Mouse (Mus musculus) limb, embryonic 12.5 days (tissue): ENCODE measurements around the gene Adprhl2. TPM values are rescaled to one million over a fixed set of nuclear protein-coding genes. Genes with fewer than 3 reads are reported as not detected.

ENCODE experiments used
- polyA plus RNA-seq: library from polyadenylated mRNA; unstranded; fragments of >200 nt; fragmentation: Nextera tagmentation; extraction: Ambion mirVana; gene quantifications from 2 replicates; pipeline ENCODE4 v1.2.1, GENCODE M21; 2016

The Adprhl2 gene
- polyA plus RNA-seq, 1 experiment from 2014 or later = 84.9 TPM

Other genes with a start within 250 kb of the Adprhl2 start
- gene Lsm10, start 225.1 kb downstream of the Adprhl2 start, polyA plus RNA-seq = 43.2 and 44.3 TPM in 2 replicates
- 41.1 and 45.2 TPM in 2 replicates for gene Stk40, start 217.7 kb downstream of the Adprhl2 start, polyA plus RNA-seq
- 65.6 and 67.5 TPM in 2 replicates for gene Eva1b, start 174.0 kb downstream of the Adprhl2 start, polyA plus RNA-seq
- gene Sh3d21, start 158.2 kb downstream of the Adprhl2 start, polyA plus RNA-seq = 7.2 and 8.4 TPM in 2 replicates
- gene Thrap3, start 118.9 kb downstream of the Adprhl2 start, polyA plus RNA-seq = 303 and 349 TPM in 2 replicates
- 83.5 and 85.1 TPM in 2 replicates for gene Map7d1, start 65.4 kb downstream of the Adprhl2 start, polyA plus RNA-seq
- gene Trappc3, start 59.4 kb downstream of the Adprhl2 start, polyA plus RNA-seq = 105 and 111 TPM in 2 replicates
- gene Col8a2, start 34.9 kb downstream of the Adprhl2 start, polyA plus RNA-seq = 13.3 and 16.7 TPM in 2 replicates
- gene Tekt2, start 4.0 kb upstream of the Adprhl2 start, polyA plus RNA-seq = 13.6 and 14.8 TPM in 2 replicates
- 17.2 and 18.8 TPM in 2 replicates for gene Ago3, start 107.9 kb upstream of the Adprhl2 start, polyA plus RNA-seq
- gene Ago1, start 146.9 kb upstream of the Adprhl2 start, polyA plus RNA-seq = 5.4 and 5.8 TPM in 2 replicates
- gene Ago4, start 211.8 kb upstream of the Adprhl2 start, polyA plus RNA-seq = 2.3 and 3.3 TPM in 2 replicates
- 40.8 and 52.9 TPM in 2 replicates for gene Clspn, start 235.2 kb upstream of the Adprhl2 start, polyA plus RNA-seq